Comparison of ENCODE assay signal across 23 mouse cellular contexts in the genomic region with DNA sequence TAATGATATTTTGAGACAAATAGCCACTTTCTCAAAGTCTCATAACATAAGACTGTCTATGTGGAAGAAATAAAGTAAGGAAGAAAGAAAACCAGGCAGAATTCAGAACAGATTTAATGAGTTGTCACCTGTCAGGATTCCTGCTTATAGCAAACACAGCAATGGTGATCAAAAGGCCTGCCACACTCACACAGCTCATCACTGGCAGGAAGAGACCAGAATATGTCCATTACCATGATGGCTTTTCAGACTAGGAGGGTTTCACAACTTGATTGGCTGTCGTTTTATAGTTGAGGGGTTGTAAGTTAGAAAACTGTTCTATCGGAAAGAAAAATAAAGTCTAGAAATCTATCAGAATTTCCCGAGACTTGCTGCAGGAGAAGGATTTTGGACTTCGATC.
A peak's percentile ranks its signal among the peaks of the same experiment; 100 is the strongest.
DNase-seq lines count a peak whose midpoint lies in the region; ATAC-seq and TF ChIP-seq lines count a peak whose summit lies in the region.
"Had no signal": no experiment of that assay in that cellular context is flagged by ENCODE, and none has a peak within 500 bp of the region (broad histone marks: within the 10 kb centered on the region; RNA-seq: fewer than 3 reads in every experiment).

No protein-coding gene starts in this region.

- no peaks in the 10 kb centered on the region for H3K9me3 ChIP-seq in midbrain, embryonic 16.5 days (replicated peaks; ENCODE audit: control insufficient read depth, low read length, poor library complexity, severe bottlenecking)
- H3K9me3 ChIP-seq in midbrain, embryonic 14.5 days (ENCODE audit: control insufficient read depth, low read length), result no peaks in the 10 kb centered on the region
- H3K9me3 ChIP-seq in midbrain, postnatal 0 days (ENCODE audit: low read length), result no peaks in the 10 kb centered on the region
- no peaks in the 10 kb centered on the region for H3K9me3 ChIP-seq in midbrain, embryonic 15.5 days
- H3K9me3 ChIP-seq: G1E had no signal

- ATAC-seq in midbrain, embryonic 16.5 days, result peak; percentile 68; the same call in 1 of the 2 replicates
- no peak; the same call in 1 of the 2 replicates for ATAC-seq in midbrain, embryonic 14.5 days (ENCODE audit: low FRiP score, low TSS enrichment)
- ATAC-seq in midbrain, postnatal 0 days (ENCODE audit: low FRiP score), result peak; percentile 54; the same call in 1 of the 2 replicates
- no peak; the same call in 1 of the 2 replicates for ATAC-seq in midbrain, embryonic 15.5 days (replicated peaks)
- ATAC-seq: activated CD4-positive, CD25-positive, alpha-beta regulatory T cell, adult 4 months; CD4-positive, CD25-positive, alpha-beta regulatory T cell, adult 4 months; Patski had no signal

- no peaks in the 10 kb centered on the region for H3K4me1 ChIP-seq in midbrain, embryonic 16.5 days (ENCODE audit: control insufficient read depth, insufficient read depth, low read length)
- H3K4me1 ChIP-seq in midbrain, embryonic 14.5 days (ENCODE audit: control insufficient read depth, insufficient read depth, low read length), result no peaks in the 10 kb centered on the region
- no peaks in the 10 kb centered on the region for H3K4me1 ChIP-seq in midbrain, postnatal 0 days (ENCODE audit: insufficient read depth, low read length)
- H3K4me1 ChIP-seq in midbrain, embryonic 15.5 days, result no peaks in the 10 kb centered on the region

- TF ChIP-seq POLR2A in brain, embryonic 14.5 days (IDR thresholded peaks at IDR 0.05; ENCODE audit: borderline replicate concordance, extremely low read depth, insufficient read depth, insufficient read length, poor library complexity, severe bottlenecking), result no peak

- no peak for TF ChIP-seq CTCF in midbrain, postnatal 0 days (IDR thresholded peaks at IDR 0.05)
- TF ChIP-seq CTCF in brain, embryonic 14.5 days (IDR thresholded peaks at IDR 0.05; ENCODE audit: borderline replicate concordance, extremely low read depth, insufficient read depth, insufficient read length), result no peak

- no peak overlapping the region for H3K9ac ChIP-seq in midbrain, embryonic 16.5 days (ENCODE audit: low read depth, low read length)
- H3K9ac ChIP-seq in midbrain, embryonic 14.5 days (replicated peaks; ENCODE audit: low read length), result no peak overlapping the region
- no peak overlapping the region for H3K9ac ChIP-seq in midbrain, postnatal 0 days (replicated peaks; ENCODE audit: low read length, poor library complexity, severe bottlenecking)
- no peak overlapping the region for H3K9ac ChIP-seq in midbrain, embryonic 15.5 days

- no peak overlapping the region for H3K4me3 ChIP-seq in midbrain, embryonic 16.5 days (ENCODE audit: low read depth, low read length)
- no peak overlapping the region for H3K4me3 ChIP-seq in midbrain, embryonic 14.5 days (replicated peaks; ENCODE audit: low read depth, low read length)
- no peak overlapping the region for H3K4me3 ChIP-seq in midbrain, postnatal 0 days (ENCODE audit: low read depth, low read length)
- no peak overlapping the region for H3K4me3 ChIP-seq in midbrain, embryonic 15.5 days

- H3K36me3 ChIP-seq in midbrain, embryonic 16.5 days (ENCODE audit: control insufficient read depth, insufficient read depth, low read length), result no peaks in the 10 kb centered on the region
- no peaks in the 10 kb centered on the region for H3K36me3 ChIP-seq in midbrain, embryonic 14.5 days (ENCODE audit: control insufficient read depth, insufficient read depth, low read length)
- no peaks in the 10 kb centered on the region for H3K36me3 ChIP-seq in midbrain, postnatal 0 days (ENCODE audit: insufficient read depth, low read length)
- H3K36me3 ChIP-seq in midbrain, embryonic 15.5 days (replicated peaks), result no peaks in the 10 kb centered on the region
- H3K36me3 ChIP-seq: G1E had no signal

- DNase-seq in midbrain, embryonic 14.5 days, result no peak
- no peak for DNase-seq in midbrain, postnatal 0 days (ENCODE audit: low spot score)
- peak; percentile 21 for DNase-seq in brain, embryonic 14.5 days (ENCODE audit: low read depth)
- DNase-seq in adipocyte (ENCODE audit: low spot score), result no peak
- DNase-seq: adrenal gland, adult 2 months; adrenal gland, adult 8-10 months; adrenal gland, postnatal 10 days; adrenal gland, postnatal 14 days; adrenal gland, postnatal 25 days; adrenal gland, postnatal 36 days; B cell, adult 2 months; cerebellum, adult 11 months; cerebellum, adult 11-12 months; cerebellum, adult 18-20 months; cerebellum, adult 2 months; cerebellum, adult 8-10 months had no signal

- H3K4me2 ChIP-seq in midbrain, embryonic 16.5 days (ENCODE audit: low read length), result no peak overlapping the region
- no peak overlapping the region for H3K4me2 ChIP-seq in midbrain, embryonic 14.5 days (ENCODE audit: low read length)
- no peak overlapping the region for H3K4me2 ChIP-seq in midbrain, postnatal 0 days (ENCODE audit: low read depth, low read length, poor library complexity, severe bottlenecking)
- no peak overlapping the region for H3K4me2 ChIP-seq in midbrain, embryonic 15.5 days

- H3K27ac ChIP-seq in midbrain, embryonic 16.5 days (ENCODE audit: low read length), result no peak overlapping the region
- no peak overlapping the region for H3K27ac ChIP-seq in midbrain, embryonic 14.5 days (replicated peaks; ENCODE audit: low read depth, low read length)
- no peak overlapping the region for H3K27ac ChIP-seq in midbrain, postnatal 0 days (ENCODE audit: low read depth, low read length)
- H3K27ac ChIP-seq in midbrain, embryonic 15.5 days, result no peak overlapping the region

- WGBS in midbrain, embryonic 16.5 days, result 83% methylated on average over 4 of the region's 4 CpGs
- WGBS in midbrain, embryonic 14.5 days, result 84% methylated on average over 4 of the region's 4 CpGs
- WGBS in midbrain, postnatal 0 days, result 76% methylated on average over 4 of the region's 4 CpGs
- 85% methylated on average over 4 of the region's 4 CpGs for WGBS in midbrain, embryonic 15.5 days

- no peaks in the 10 kb centered on the region for H3K27me3 ChIP-seq in midbrain, embryonic 16.5 days (ENCODE audit: control insufficient read depth, insufficient read depth, low read depth, low read length)
- H3K27me3 ChIP-seq in midbrain, embryonic 14.5 days (ENCODE audit: control insufficient read depth, insufficient read depth, low read length), result no peaks in the 10 kb centered on the region
- H3K27me3 ChIP-seq in midbrain, postnatal 0 days (ENCODE audit: insufficient read depth, low read length), result no peaks in the 10 kb centered on the region
- H3K27me3 ChIP-seq in midbrain, embryonic 15.5 days (replicated peaks), result no peaks in the 10 kb centered on the region
- H3K27me3 ChIP-seq: CH12.LX, Patski had no signal

Comparison
In these comparisons a context has a peak if more than half of its experiments do, and no peak if none do; other contexts are left out.
1. ATAC-seq: peak in midbrain, embryonic 16.5 days (single experiment) and midbrain, postnatal 0 days (single experiment); none in midbrain, embryonic 14.5 days (single experiment) and midbrain, embryonic 15.5 days (single experiment).